Mouse (Mus musculus) midbrain, embryonic 15.5 days (tissue): ENCODE measurements around the gene Il23r. TPM values are rescaled to one million over a fixed set of nuclear protein-coding genes. Genes with fewer than 3 reads are reported as not detected.

Experiments
- ATAC-seq: fragments of 200-750 bp; cut with Nextera tagmentation; replicated peaks from 2 replicates; pipeline ENCODE4 v1.8.0; 2017; ENCODE audit warnings: moderate TSS enrichment
- H3K27ac ChIP-seq: fragments of 300-500 bp; sonication (generic); 2 replicates; pipeline ENCODE4 v1.5.1; 2015; ENCODE audit warnings: mild to moderate bottlenecking, inconsistent platforms
- H3K27me3 ChIP-seq: fragments of 300-500 bp; sonication (generic); replicated peaks from 2 replicates; pipeline ENCODE4 v1.6.1; 2015; ENCODE audit warnings: inconsistent platforms
- H3K36me3 ChIP-seq: fragments of 300-500 bp; sonication (generic); replicated peaks from 2 replicates; pipeline ENCODE4 v1.6.1; 2015; ENCODE audit warnings: inconsistent platforms
- H3K4me1 ChIP-seq: fragments of 300-500 bp; sonication (generic); 2 replicates; pipeline ENCODE4 v1.6.1; 2015; ENCODE audit warnings: inconsistent platforms
- H3K4me2 ChIP-seq: fragments of 300-500 bp; sonication (generic); 2 replicates; pipeline ENCODE4 v1.6.1; 2015; ENCODE audit warnings: inconsistent platforms, mild to moderate bottlenecking, moderate library complexity
- H3K4me3 ChIP-seq: fragments of 300-500 bp; sonication (generic); 2 replicates; pipeline ENCODE4 v1.5.1; 2015; ENCODE audit warnings: mild to moderate bottlenecking, inconsistent platforms
- H3K9ac ChIP-seq: fragments of 300-500 bp; sonication (generic); 2 replicates; pipeline ENCODE4 v1.6.1; 2015; ENCODE audit warnings: mild to moderate bottlenecking, inconsistent platforms
- H3K9me3 ChIP-seq: fragments of 300-500 bp; sonication (generic); 2 replicates; pipeline ENCODE4 v1.6.1; 2016; ENCODE audit warnings: inconsistent platforms
- WGBS: fragments of 180-500 bp; shearing (Covaris S2); methylation state at CpG from one replicate; pipeline ENCODE4 v1.1.7; 2015; ENCODE audit warnings: mixed read lengths; 5-methylcytosine and 5-hydroxymethylcytosine counted together
- polyA plus RNA-seq: library from polyadenylated mRNA; unstranded; fragments of >200 nt; fragmentation: Nextera tagmentation; extraction: Ambion mirVana; gene quantifications from 2 replicates; pipeline ENCODE4 v1.2.1, GENCODE M21; 2015

The Il23r gene
- polyA plus RNA-seq, 1 experiment from 2014 or later, result not detected

DNA sequence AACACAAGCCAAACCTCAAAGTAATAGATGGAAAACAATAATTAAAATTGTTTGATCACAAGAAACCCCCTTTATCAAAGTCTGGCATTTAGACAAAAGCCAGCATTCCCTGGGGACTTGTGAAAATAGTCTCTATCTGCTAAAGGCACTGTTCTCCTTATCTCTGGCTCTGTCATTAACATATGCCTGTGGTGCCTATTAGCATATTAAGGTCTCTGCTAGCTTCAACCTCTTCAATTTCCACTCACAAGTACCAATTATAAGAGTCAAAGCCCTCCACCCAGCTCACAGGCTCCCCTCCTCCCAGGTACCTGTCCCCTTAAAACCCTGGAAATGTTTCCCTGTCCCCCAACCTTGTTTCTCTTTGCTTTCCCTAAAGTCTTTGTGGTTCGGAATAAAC, 20.4 kb downstream of the Il23r start:
- ATAC-seq, result peak; percentile 70; the same call in 1 of the 2 replicates
- no peaks in the 10 kb centered on the region for H3K27me3 ChIP-seq
- H3K9ac ChIP-seq, result no peak overlapping the region
- H3K4me3 ChIP-seq, result no peak overlapping the region
- H3K27ac ChIP-seq, result no peak overlapping the region
- no peaks in the 10 kb centered on the region for H3K9me3 ChIP-seq
- H3K4me2 ChIP-seq, result no peak overlapping the region
- no peaks in the 10 kb centered on the region for H3K4me1 ChIP-seq
- H3K36me3 ChIP-seq, result no peaks in the 10 kb centered on the region
- WGBS, result 24% methylated on average over 1 of the region's 1 CpGs

DNA sequence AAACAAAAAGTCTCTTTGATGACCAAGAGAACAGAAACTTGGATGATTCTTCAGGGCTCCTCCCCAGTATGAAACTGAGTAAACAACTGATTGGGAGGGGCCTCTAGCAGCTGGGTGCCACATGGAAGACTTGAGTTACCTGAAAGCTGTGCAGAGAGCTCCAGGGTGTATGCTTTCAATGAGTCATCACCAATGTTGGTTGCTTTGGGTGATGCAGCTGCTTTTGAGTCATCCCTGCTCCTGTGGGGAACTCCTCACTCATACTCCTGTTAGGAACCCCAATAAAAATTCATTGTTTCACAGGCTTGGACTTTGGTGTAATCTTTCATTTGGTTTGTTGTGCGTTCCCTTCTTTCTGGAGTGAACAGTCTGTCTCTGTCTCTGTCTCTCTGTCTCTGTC, 32.2 kb downstream of the Il23r start:
- Histone ChIP-seq H3K27ac (no peak overlapping the region), H3K4me1 (no peaks in the 10 kb centered on the region), H3K36me3 (no peaks in the 10 kb centered on the region), H3K27me3 (no peaks in the 10 kb centered on the region), H3K9me3 (no peaks in the 10 kb centered on the region), H3K4me2 (no peak overlapping the region), H3K9ac (no peak overlapping the region), H3K4me3 (no peak overlapping the region)
- ATAC-seq, result no peak
- 97% methylated on average over 1 of the region's 1 CpGs for whole genome bisulfite sequencing

DNA sequence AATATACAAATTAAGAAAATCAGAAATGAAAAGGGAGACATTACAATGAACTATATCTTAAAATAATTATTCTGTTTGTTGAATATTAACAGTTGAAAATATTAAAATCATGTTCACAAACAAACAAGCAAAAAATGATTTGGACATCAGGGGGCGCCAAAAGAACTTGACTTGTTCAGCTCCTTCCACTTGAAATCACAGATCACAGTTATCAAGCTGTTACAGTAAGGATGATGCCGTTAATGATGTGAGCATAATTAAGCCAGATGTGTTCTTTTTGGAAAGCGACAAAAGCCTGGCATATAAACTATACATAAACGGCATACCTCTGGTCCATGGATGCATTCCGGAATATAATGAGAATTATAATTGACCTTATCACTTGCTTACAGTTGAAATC, 40.3 kb downstream of the Il23r start:
- Histone ChIP-seq H3K9ac (no peak overlapping the region), H3K4me3 (no peak overlapping the region), H3K9me3 (no peaks in the 10 kb centered on the region), H3K27me3 (no peaks in the 10 kb centered on the region), H3K27ac (no peak overlapping the region), H3K4me2 (no peak overlapping the region), H3K36me3 (no peaks in the 10 kb centered on the region), H3K4me1 (no peaks in the 10 kb centered on the region)
- WGBS, result 54% methylated on average over 5 of the region's 5 CpGs
- peak; percentile 65; the same call in 1 of the 2 replicates for ATAC-seq

DNA sequence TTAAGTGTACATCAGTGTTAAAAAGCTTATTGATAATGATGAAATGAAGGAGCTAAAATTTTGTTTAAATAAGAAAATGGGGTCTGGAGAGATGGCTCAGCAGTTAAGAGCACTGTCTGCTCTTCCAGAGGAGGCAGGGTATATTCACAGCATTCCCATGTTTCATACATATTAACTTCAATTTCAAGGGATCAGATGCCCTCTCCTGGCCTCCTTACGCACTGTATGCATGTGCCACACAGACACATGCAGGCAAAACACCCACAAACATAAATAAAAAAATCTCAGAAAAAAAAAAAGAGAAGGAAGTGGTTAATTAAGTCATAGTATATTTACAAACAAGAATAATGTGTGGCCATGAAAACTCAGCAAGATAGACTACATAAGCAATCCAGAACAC, 45.8 kb downstream of the Il23r start:
- Histone ChIP-seq H3K36me3 (no peaks in the 10 kb centered on the region), H3K9me3 (no peaks in the 10 kb centered on the region), H3K27me3 (no peaks in the 10 kb centered on the region), H3K27ac (no peak overlapping the region), H3K4me3 (no peak overlapping the region), H3K9ac (no peak overlapping the region), H3K4me2 (no peak overlapping the region), H3K4me1 (no peaks in the 10 kb centered on the region)
- ATAC-seq, result no peak
- WGBS, result 90% methylated on average over 1 of the region's 1 CpGs

DNA sequence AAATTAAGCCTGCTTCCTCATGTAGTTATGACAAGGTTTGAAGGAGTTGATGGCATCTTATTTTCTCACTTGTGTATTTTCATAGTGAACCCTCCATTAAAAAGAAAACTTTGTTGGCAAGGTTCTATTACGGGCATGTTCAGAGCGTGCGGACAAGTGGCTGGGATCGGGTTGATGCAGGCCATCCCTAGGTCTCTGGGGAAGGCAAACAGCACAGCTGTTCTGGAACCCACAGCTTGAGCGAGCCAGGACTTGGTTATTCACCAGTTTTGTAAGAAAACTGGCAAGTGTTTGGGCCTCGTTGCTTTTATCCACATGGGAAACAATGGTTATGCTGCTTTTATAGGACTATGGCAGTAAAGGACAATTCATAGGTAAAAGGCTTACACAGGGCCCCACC, 48.5 kb downstream of the Il23r start:
- no peak overlapping the region for H3K4me2 ChIP-seq

DNA sequence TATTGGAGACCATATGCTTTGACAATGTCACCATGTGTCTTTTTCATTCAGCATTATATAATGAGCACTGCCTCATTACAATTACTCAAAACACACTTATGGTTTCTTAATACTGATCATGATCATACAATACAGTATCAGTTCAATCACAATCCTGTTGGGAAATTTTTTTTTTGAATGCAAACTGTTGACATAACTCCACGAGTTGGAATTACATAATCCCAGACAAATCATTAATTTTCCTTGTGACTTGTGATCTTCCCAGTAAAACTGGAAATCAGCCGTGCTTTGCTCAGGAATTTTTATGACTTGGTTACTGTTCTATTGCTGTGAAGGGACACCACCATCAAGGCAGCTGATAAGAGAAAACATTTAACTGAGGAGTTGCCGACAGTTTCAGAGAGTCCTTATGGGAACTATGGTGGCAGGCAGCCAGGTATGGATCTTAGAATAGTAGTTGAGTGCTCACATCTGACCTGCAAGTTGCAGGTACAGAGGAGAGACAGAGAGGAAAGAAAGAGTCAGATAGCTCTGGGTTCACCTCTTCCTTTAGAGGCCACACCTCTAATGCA, 53.8 kb downstream of the Il23r start:
- no peak overlapping the region for H3K9ac ChIP-seq
- 85% methylated on average over 3 of the region's 3 CpGs for WGBS
- no peak overlapping the region for H3K27ac ChIP-seq
- H3K4me2 ChIP-seq, result no peak overlapping the region
- no peak for ATAC-seq
- H3K9me3 ChIP-seq, result no peaks in the 10 kb centered on the region
- no peaks in the 10 kb centered on the region for H3K4me1 ChIP-seq
- no peaks in the 10 kb centered on the region for H3K36me3 ChIP-seq
- no peak overlapping the region for H3K4me3 ChIP-seq
- H3K27me3 ChIP-seq, result no peaks in the 10 kb centered on the region

More for the DNA sequence above, 48.5 kb downstream of the Il23r start:
- Histone ChIP-seq H3K9ac (no peak overlapping the region), H3K4me3 (no peak overlapping the region), H3K27me3 (no peaks in the 10 kb centered on the region), H3K4me1 (no peaks in the 10 kb centered on the region), H3K27ac (no peak overlapping the region), H3K36me3 (no peaks in the 10 kb centered on the region), H3K9me3 (no peaks in the 10 kb centered on the region)
- WGBS, result 91% methylated on average over 6 of the region's 6 CpGs
- no peak for ATAC-seq

DNA sequence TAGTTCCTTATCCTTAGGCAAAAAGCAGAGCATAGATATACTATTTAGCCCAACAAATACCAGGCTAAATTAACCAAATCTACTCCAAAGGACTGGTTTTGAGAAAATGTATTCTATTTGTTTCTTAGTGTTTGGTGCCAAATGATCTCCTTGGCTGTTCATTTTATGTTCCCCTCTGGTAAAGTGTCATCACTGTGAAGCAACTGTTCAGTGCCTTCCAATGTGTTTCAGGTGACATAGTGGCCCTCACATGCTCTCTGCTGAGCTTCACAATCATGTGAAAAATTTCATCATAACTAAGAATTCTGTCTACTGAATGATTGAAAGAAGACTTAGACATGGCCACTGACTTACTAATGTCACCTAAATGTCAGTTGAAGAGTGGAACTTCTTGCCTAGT, 54.6 kb downstream of the Il23r start:
- H3K4me3 ChIP-seq, result no peak overlapping the region
- H3K27ac ChIP-seq, result no peak overlapping the region
- no peaks in the 10 kb centered on the region for H3K4me1 ChIP-seq
- no peak overlapping the region for H3K9ac ChIP-seq
- H3K27me3 ChIP-seq, result no peaks in the 10 kb centered on the region
- ATAC-seq, result no peak
- no peak overlapping the region for H3K4me2 ChIP-seq
- no peaks in the 10 kb centered on the region for H3K36me3 ChIP-seq
- H3K9me3 ChIP-seq, result no peaks in the 10 kb centered on the region

DNA sequence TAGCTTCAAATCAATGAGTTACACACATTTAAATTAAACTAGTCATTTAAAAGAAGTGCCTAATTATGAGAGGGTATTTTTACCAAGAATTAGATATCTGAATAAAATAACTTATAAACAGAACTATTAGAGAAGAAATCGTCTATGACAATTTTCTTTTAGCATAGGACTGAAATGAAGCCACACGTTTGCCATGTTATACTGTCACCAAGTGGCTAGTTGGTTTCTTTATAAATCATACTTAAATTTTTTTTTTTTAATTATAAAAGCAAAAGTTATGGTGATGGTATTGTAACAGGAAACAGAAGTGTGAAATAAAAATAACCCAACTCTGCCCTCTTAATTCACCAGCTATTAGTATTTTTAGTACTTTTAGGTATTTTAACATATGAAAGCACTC, 55.4 kb downstream of the Il23r start:
- Histone ChIP-seq H3K4me2 (no peak overlapping the region), H3K27ac (no peak overlapping the region), H3K36me3 (no peaks in the 10 kb centered on the region), H3K4me3 (no peak overlapping the region), H3K4me1 (no peaks in the 10 kb centered on the region), H3K9me3 (no peaks in the 10 kb centered on the region), H3K9ac (no peak overlapping the region), H3K27me3 (no peaks in the 10 kb centered on the region)
- 85% methylated on average over 2 of the region's 2 CpGs for WGBS
- no peak for ATAC-seq

DNA sequence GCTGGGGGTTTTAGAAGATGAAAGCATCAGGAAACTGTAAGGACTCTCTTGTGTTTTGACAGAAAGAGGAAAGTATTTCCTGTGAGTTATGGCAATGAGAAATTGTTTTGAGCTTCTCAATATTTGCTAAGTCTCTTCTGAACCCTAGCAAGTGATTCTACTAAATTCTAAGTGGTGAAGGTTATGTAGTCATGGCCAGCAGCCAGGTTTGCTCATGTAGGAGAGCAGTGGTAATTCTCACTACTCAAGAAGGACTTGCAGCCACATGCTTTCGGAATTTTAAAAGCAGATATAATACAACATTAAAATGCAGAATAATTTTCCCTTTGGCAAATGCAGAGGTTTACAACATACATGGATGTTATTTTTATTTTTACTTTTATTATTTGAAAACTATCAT, 55.9 kb downstream of the Il23r start:
- H3K4me3 ChIP-seq, result no peak overlapping the region
- no peaks in the 10 kb centered on the region for H3K9me3 ChIP-seq
- H3K27me3 ChIP-seq, result no peaks in the 10 kb centered on the region
- H3K4me1 ChIP-seq, result no peaks in the 10 kb centered on the region
- H3K36me3 ChIP-seq, result no peaks in the 10 kb centered on the region
- WGBS, result 82% methylated on average over 1 of the region's 1 CpGs
- H3K4me2 ChIP-seq, result no peak overlapping the region
- no peak overlapping the region for H3K9ac ChIP-seq
- no peak for ATAC-seq
- no peak overlapping the region for H3K27ac ChIP-seq

DNA sequence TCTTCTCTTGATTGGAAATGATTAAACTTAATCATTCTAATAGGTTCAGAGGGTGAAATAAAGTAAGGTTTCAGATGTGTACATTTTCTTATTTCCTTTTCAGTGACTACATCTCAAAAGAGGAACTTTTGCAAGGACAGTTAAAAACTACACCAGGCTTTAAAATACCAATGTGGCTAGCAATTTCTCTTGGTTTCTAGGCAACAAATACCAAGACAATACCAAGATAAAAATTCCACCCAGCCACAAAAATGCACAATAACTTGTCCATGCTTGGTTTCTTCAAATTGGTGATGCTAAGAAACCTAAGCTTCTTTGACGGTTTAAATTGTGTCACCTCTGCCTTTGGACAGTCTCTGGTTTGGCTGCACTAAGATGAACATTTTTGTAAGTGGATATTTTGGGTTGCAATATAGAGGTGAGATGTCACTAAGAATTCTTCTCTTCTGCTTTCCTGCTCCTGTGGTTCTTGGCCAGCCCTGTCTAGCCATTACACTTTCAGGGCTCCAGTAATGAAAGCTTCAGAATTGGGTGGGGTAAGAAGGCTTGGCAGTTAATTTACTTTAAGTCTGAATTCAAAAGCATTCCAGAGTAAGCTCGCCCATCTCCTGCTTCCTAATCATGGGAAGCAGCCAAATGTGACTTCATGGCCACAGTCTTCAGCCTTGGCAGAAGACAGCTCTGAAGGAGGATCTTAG, 56.8 kb downstream of the Il23r start:
- H3K9ac ChIP-seq, result no peak overlapping the region
- WGBS, result 29% methylated on average over 2 of the region's 2 CpGs

DNA sequence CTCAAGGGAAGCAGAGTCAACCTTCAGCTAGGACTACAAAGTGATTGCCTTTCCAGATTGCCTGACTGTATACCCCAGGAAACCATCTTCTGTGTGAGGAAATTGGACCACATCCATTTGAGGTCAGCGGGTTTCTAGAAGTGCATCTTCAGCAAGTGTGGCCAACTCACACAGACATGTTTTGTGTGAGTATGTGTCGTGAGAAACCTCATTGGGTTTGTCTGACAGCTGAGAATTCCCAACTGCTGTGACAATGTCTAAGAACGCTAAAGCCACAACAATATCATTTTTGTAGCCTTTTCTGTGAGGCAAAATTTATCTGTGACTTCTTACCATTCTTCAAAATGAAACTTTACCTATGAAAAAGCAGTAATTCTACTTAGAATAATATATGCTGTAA, 59.8 kb downstream of the Il23r start:
- ATAC-seq, result no peak
- Histone ChIP-seq H3K4me3 (no peak overlapping the region), H3K4me1 (no peaks in the 10 kb centered on the region), H3K4me2 (no peak overlapping the region), H3K27ac (no peak overlapping the region), H3K9ac (no peak overlapping the region), H3K9me3 (no peaks in the 10 kb centered on the region), H3K27me3 (no peaks in the 10 kb centered on the region), H3K36me3 (no peaks in the 10 kb centered on the region)
- 76% methylated on average over 3 of the region's 3 CpGs for WGBS

More for the DNA sequence above, 56.8 kb downstream of the Il23r start:
- no peaks in the 10 kb centered on the region for H3K27me3 ChIP-seq
- no peak overlapping the region for H3K4me2 ChIP-seq
- H3K36me3 ChIP-seq, result no peaks in the 10 kb centered on the region
- H3K4me1 ChIP-seq, result no peaks in the 10 kb centered on the region
- H3K27ac ChIP-seq, result no peak overlapping the region
- ATAC-seq, result no peak
- H3K4me3 ChIP-seq, result no peak overlapping the region
- H3K9me3 ChIP-seq, result no peaks in the 10 kb centered on the region

DNA sequence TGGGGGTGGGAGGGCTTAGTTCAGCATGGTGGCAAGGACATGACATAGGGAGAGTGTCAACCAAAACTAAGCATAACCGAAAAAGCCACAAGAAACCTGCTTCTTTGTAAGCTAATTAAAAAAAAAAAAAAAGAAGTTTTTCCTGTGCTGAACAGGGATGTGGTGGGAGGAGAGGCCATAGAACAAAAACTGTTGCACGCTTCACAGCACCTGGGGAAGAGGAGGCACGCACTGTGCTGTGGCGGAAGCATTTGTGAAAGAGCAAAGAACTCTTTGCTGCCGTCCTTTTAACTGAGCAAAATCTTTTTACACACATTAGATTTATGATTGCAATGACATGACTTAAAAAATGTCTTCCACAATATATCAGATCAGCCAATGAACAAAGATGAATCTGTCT, 69.9 kb downstream of the Il23r start:
- Histone ChIP-seq H3K4me2 (no peak overlapping the region), H3K4me3 (no peak overlapping the region), H3K27me3 (no peaks in the 10 kb centered on the region), H3K27ac (no peak overlapping the region), H3K36me3 (no peaks in the 10 kb centered on the region), H3K4me1 (no peaks in the 10 kb centered on the region), H3K9me3 (no peaks in the 10 kb centered on the region), H3K9ac (no peak overlapping the region)
- ATAC-seq, result no peak
- WGBS, result 57% methylated on average over 5 of the region's 5 CpGs

DNA sequence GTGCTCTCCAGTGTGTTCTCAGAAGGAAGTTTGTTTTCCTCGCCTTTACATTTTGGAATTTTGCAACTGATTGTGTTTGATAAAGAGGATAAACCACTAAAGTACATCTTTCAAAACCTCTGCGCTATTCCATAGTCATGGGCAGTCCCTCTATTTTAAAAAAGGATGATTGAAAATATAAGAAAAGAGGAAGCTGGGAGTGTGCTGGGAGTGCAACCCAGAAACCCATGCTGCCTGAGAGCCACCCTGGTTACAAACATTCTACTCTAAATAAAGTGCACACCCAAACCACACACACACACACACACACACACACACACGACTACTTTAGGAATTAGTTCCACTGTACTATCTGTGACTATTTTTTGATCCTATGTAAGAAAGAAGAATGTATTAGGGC, 75.1 kb downstream of the Il23r start:
- Histone ChIP-seq H3K27me3 (no peaks in the 10 kb centered on the region), H3K4me1 (no peaks in the 10 kb centered on the region), H3K4me3 (no peak overlapping the region), H3K4me2 (no peak overlapping the region), H3K9ac (no peak overlapping the region), H3K36me3 (no peaks in the 10 kb centered on the region), H3K27ac (no peak overlapping the region), H3K9me3 (no peaks in the 10 kb centered on the region)
- ATAC-seq, result no peak
- 91% methylated on average over 3 of the region's 3 CpGs for WGBS
